Comparison of ENCODE assay signal across 24 mouse cellular contexts in genomic region chr2:147515436-147515835, GRCm38 (mm10).
A peak's percentile ranks its signal among the peaks of the same experiment; 100 is the strongest.
DNase-seq lines count a peak whose midpoint lies in the region; ATAC-seq and TF ChIP-seq lines count a peak whose summit lies in the region.
"Had no signal": no experiment of that assay in that cellular context is flagged by ENCODE, and none has a peak within 500 bp of the region (broad histone marks: within the 10 kb centered on the region; RNA-seq: fewer than 3 reads in every experiment).

No protein-coding gene starts in this region.

- no peak for TF ChIP-seq CTCF in stomach, postnatal 0 days (IDR thresholded peaks at IDR 0.05; ENCODE audit: low read depth)

- no peaks in the 10 kb centered on the region for H3K27me3 ChIP-seq in heart, embryonic 12.5 days (replicated peaks)
- H3K27me3 ChIP-seq in stomach, postnatal 0 days (ENCODE audit: control insufficient read depth, insufficient read depth, low read length), result no peaks in the 10 kb centered on the region
- H3K27me3 ChIP-seq: forebrain, embryonic 12.5 days; hindbrain, embryonic 13.5 days; neural tube, embryonic 15.5 days; Patski; stomach, embryonic 15.5 days had no signal

- H3K27ac ChIP-seq in heart, embryonic 12.5 days (ENCODE audit: poor library complexity, severe bottlenecking), result no peak overlapping the region
- no peak overlapping the region for H3K27ac ChIP-seq in stomach, postnatal 0 days (replicated peaks)
- H3K27ac ChIP-seq: forebrain, embryonic 12.5 days; hindbrain, embryonic 13.5 days; limb, embryonic 10.5 days; neural tube, embryonic 15.5 days; stomach, embryonic 15.5 days had no signal

- 67% methylated on average over 3 of the region's 3 CpGs for WGBS in heart, embryonic 12.5 days
- 64% methylated on average over 3 of the region's 3 CpGs for WGBS in stomach, postnatal 0 days

- no peak overlapping the region for H3K4me3 ChIP-seq in heart, embryonic 12.5 days
- no peak overlapping the region for H3K4me3 ChIP-seq in stomach, postnatal 0 days (ENCODE audit: low read depth, low read length)
- H3K4me3 ChIP-seq: forebrain, embryonic 12.5 days; hindbrain, embryonic 13.5 days; limb, embryonic 10.5 days; neural tube, embryonic 15.5 days; stomach, embryonic 15.5 days had no signal

- no peaks in the 10 kb centered on the region for H3K4me1 ChIP-seq in heart, embryonic 12.5 days (replicated peaks)
- no peaks in the 10 kb centered on the region for H3K4me1 ChIP-seq in stomach, postnatal 0 days (replicated peaks; ENCODE audit: control insufficient read depth, insufficient read depth)
- H3K4me1 ChIP-seq: forebrain, embryonic 12.5 days; hindbrain, embryonic 13.5 days; limb, embryonic 10.5 days; neural tube, embryonic 15.5 days; stomach, embryonic 15.5 days had no signal

- no peak for TF ChIP-seq EP300 in stomach, postnatal 0 days (optimal IDR thresholded peaks at IDR 0.05)

- H3K9me3 ChIP-seq in heart, embryonic 12.5 days (replicated peaks), result no peaks in the 10 kb centered on the region
- no peaks in the 10 kb centered on the region for H3K9me3 ChIP-seq in stomach, postnatal 0 days (ENCODE audit: control insufficient read depth, low read length)
- H3K9me3 ChIP-seq: forebrain, embryonic 12.5 days; hindbrain, embryonic 13.5 days; limb, embryonic 10.5 days; neural tube, embryonic 15.5 days; stomach, embryonic 15.5 days had no signal

- no peak overlapping the region for H3K9ac ChIP-seq in heart, embryonic 12.5 days
- H3K9ac ChIP-seq in stomach, postnatal 0 days (ENCODE audit: low read length), result no peak overlapping the region
- H3K9ac ChIP-seq: forebrain, embryonic 12.5 days; hindbrain, embryonic 13.5 days; lung, embryonic 14.5 days; neural tube, embryonic 15.5 days; stomach, embryonic 15.5 days had no signal

- peak; percentile 11 for DNase-seq in adrenal gland, adult 2 months
- DNase-seq in adrenal gland, postnatal 4 days (ENCODE audit: low spot score in 2 of 2), result no peak
- DNase-seq in heart, adult 11 months, result peak; percentile 94
- peak; percentile 4 for DNase-seq in right cerebral cortex, postnatal 14 days
- no peak for DNase-seq in right cerebral cortex, postnatal 25 days
- no peak for DNase-seq in spleen, adult 18-20 months
- no peak for DNase-seq in stomach, postnatal 0 days (ENCODE audit: low spot score)
- DNase-seq: gastrocnemius, postnatal 10 days; kidney, adult 2 months; kidney, postnatal 25 days; lung, embryonic 14.5 days; lung, postnatal 4 days; thymus, adult 2 months had no signal

- no peaks in the 10 kb centered on the region for H3K36me3 ChIP-seq in heart, embryonic 12.5 days
- H3K36me3 ChIP-seq in stomach, postnatal 0 days (ENCODE audit: control insufficient read depth, insufficient read depth, low read length), result no peaks in the 10 kb centered on the region
- H3K36me3 ChIP-seq: forebrain, embryonic 12.5 days; hindbrain, embryonic 13.5 days; limb, embryonic 10.5 days; neural tube, embryonic 15.5 days; stomach, embryonic 15.5 days had no signal

- ATAC-seq in heart, embryonic 12.5 days (ENCODE audit: insufficient number of reproducible peaks, low FRiP score), result no peak
- no peak for ATAC-seq in stomach, postnatal 0 days (ENCODE audit: low FRiP score, low TSS enrichment)
- ATAC-seq: CD4-positive, CD25-positive, alpha-beta regulatory T cell, adult 4 months; inflammation-experienced regulatory T-cells, adult 6 months; midbrain, embryonic 16.5 days; Patski had no signal

- no peak overlapping the region for H3K4me2 ChIP-seq in heart, embryonic 12.5 days
- H3K4me2 ChIP-seq in stomach, postnatal 0 days (replicated peaks; ENCODE audit: low read depth), result no peak overlapping the region
- H3K4me2 ChIP-seq: forebrain, embryonic 12.5 days; hindbrain, embryonic 13.5 days; liver, embryonic 11.5 days; lung, embryonic 14.5 days; neural tube, embryonic 15.5 days; stomach, embryonic 15.5 days had no signal

Comparison
In these comparisons a context has a peak if more than half of its experiments do, and no peak if none do; other contexts are left out.
1. DNase-seq: peak in adrenal gland, adult 2 months (single experiment), heart, adult 11 months (single experiment) and right cerebral cortex, postnatal 14 days (single experiment); none in adrenal gland, postnatal 4 days (0 of 2), right cerebral cortex, postnatal 25 days (single experiment), spleen, adult 18-20 months (0 of 2) and stomach, postnatal 0 days (single experiment).